Mouse (Mus musculus) limb, embryonic 15.5 days (tissue): ENCODE results near the gene Scn4a. TPM values are rescaled to one million over a fixed set of nuclear protein-coding genes. Genes with fewer than 3 reads are reported as not detected.
"Not testable (repeated sequence)": the region's sequence is repeated elsewhere in the genome, so short reads cannot be mapped to it uniquely, and the experiment has no call there.

Source experiments
- ATAC-seq: fragments of 200-750 bp; cut with Nextera tagmentation; 2 replicates; pipeline ENCODE4 v1.8.0; 2017; ENCODE audit warnings: low read depth, moderate TSS enrichment; ENCODE audit not compliant: insufficient number of reproducible peaks, low FRiP score, low TSS enrichment
- H3K27ac ChIP-seq: fragments of 300-500 bp; sonication (generic); 2 replicates; pipeline ENCODE4 v1.5.1; 2015; ENCODE audit warnings: moderate library complexity, mild to moderate bottlenecking, inconsistent platforms
- H3K27me3 ChIP-seq: fragments of 300-500 bp; sonication (generic); 2 replicates; pipeline ENCODE4 v1.6.1; 2015; ENCODE audit warnings: inconsistent platforms
- H3K36me3 ChIP-seq: fragments of 300-500 bp; sonication (generic); 2 replicates; pipeline ENCODE4 v1.6.1; 2015; ENCODE audit warnings: inconsistent platforms
- H3K4me1 ChIP-seq: fragments of 300-500 bp; sonication (generic); 2 replicates; pipeline ENCODE4 v1.6.1; 2015; ENCODE audit warnings: inconsistent platforms
- H3K4me2 ChIP-seq: fragments of 300-500 bp; sonication (generic); 2 replicates; pipeline ENCODE4 v1.6.1; 2015; ENCODE audit warnings: mild to moderate bottlenecking, inconsistent platforms
- H3K4me3 ChIP-seq: fragments of 300-500 bp; sonication (generic); 2 replicates; pipeline ENCODE4 v1.5.1; 2015; ENCODE audit warnings: mild to moderate bottlenecking, inconsistent platforms
- H3K9ac ChIP-seq: fragments of 300-500 bp; sonication (generic); 2 replicates; pipeline ENCODE4 v1.6.1; 2015; ENCODE audit warnings: inconsistent platforms
- H3K9me3 ChIP-seq: fragments of 300-500 bp; sonication (generic); 2 replicates; pipeline ENCODE4 v1.6.1; 2016; ENCODE audit warnings: inconsistent platforms
- WGBS: fragments of 180-500 bp; shearing (Covaris S2); methylation state at CpG from one replicate; pipeline ENCODE4 v1.1.7; 2015; 5-methylcytosine and 5-hydroxymethylcytosine counted together
- polyA plus RNA-seq: library from polyadenylated mRNA; unstranded; fragments of >200 nt; fragmentation: Nextera tagmentation; extraction: Ambion mirVana; gene quantifications from 2 replicates; pipeline ENCODE4 v1.2.1, GENCODE M21; 2015

Gene Scn4a
- polyA plus RNA-seq, 1 experiment from 2014 or later, result 0.46 TPM

DNA sequence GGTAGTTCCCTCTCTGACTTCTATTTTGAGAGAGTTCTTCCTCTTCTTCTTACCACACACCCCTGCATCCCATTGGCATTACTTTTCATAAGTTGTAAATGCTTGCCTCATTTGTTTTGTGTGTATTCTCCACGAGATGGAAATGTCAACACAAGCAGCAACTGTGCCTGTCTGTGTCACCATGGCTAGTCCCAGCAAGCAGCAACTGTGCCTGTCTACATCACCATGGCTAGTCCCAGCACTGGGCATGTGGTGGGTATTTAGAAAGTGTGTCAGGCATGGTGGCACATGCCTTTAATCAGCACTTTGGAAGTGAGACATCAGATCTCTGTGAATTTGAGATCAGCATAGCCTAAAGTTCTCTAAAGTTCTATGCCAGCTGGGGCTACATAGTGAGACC is 1.1 kb upstream of the Scn4a start:
- Histone ChIP-seq H3K4me2 (no peak overlapping the region), H3K4me3 (no peak overlapping the region), H3K9me3 (no peaks in the 10 kb centered on the region), H3K4me1 (no peaks in the 10 kb centered on the region), H3K36me3 (no peaks in the 10 kb centered on the region), H3K9ac (no peak overlapping the region), H3K27me3 (no peaks in the 10 kb centered on the region), H3K27ac (no peak overlapping the region)
- WGBS, result 35% methylated on average over 1 of the region's 1 CpGs
- ATAC-seq, result no peak

DNA sequence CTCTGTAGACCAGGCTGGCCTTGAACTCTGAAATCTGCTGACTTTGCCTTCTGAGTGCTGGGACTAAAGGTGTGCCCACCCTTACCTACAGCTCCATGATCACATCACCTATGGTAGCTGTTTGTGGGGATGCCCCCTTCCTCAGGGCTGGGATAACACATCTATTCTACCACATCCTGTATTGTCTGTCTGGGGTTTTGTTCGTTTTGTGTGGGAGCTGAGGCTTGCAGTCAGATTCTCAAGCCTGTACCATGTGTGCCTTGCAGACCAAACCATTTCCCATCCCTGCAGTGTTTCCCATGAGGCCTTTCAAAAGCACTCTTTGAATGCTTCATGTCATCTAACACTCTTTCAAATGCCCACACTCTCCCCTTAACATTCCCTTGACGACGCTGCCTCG is 1.1 kb downstream of the Scn4a start:
- Histone ChIP-seq H3K36me3 (no peaks in the 10 kb centered on the region), H3K27me3 (no peaks in the 10 kb centered on the region), H3K4me2 (no peak overlapping the region), H3K4me1 (no peaks in the 10 kb centered on the region), H3K27ac (no peak overlapping the region), H3K4me3 (no peak overlapping the region), H3K9me3 (no peaks in the 10 kb centered on the region), H3K9ac (no peak overlapping the region)
- 53% methylated on average over 4 of the region's 4 CpGs for WGBS
- ATAC-seq, result no peak

DNA sequence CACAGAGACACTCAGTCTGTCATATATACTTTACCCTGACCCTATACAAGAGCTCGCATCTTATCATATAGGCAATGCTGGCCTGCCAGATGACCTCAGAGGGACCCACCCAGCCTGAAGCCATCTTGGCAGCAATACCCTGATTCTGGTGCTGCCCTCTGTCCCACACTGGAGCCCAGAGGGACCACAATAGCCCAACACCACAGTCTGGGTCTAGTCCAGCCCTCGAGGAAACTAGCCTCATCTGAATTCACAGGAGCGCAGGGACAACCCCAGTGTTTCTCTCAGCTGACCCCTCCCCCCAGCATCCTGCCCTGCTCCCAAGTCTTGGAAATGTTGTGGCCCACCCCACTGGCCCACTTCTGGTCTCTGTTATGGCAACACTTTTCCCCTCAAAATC is 1.8 kb downstream of the Scn4a start:
- Histone ChIP-seq H3K9ac (no peak overlapping the region), H3K27ac (no peak overlapping the region), H3K9me3 (no peaks in the 10 kb centered on the region), H3K4me1 (no peaks in the 10 kb centered on the region), H3K27me3 (no peaks in the 10 kb centered on the region), H3K4me3 (no peak overlapping the region), H3K4me2 (no peak overlapping the region), H3K36me3 (no peaks in the 10 kb centered on the region)
- no peak for ATAC-seq
- WGBS, result 60% methylated on average over 3 of the region's 3 CpGs

GRCm38 (mm10) chr11:106350853-106351252 is 2.2 kb downstream of the Scn4a start:
- no peak overlapping the region for H3K27ac ChIP-seq
- ATAC-seq, result no peak
- no peaks in the 10 kb centered on the region for H3K27me3 ChIP-seq
- 47% methylated on average over 5 of the region's 5 CpGs for WGBS
- H3K4me1 ChIP-seq, result no peaks in the 10 kb centered on the region
- no peaks in the 10 kb centered on the region for H3K9me3 ChIP-seq
- H3K4me3 ChIP-seq, result no peak overlapping the region
- H3K36me3 ChIP-seq, result no peaks in the 10 kb centered on the region
- no peak overlapping the region for H3K4me2 ChIP-seq
- no peak overlapping the region for H3K9ac ChIP-seq

DNA sequence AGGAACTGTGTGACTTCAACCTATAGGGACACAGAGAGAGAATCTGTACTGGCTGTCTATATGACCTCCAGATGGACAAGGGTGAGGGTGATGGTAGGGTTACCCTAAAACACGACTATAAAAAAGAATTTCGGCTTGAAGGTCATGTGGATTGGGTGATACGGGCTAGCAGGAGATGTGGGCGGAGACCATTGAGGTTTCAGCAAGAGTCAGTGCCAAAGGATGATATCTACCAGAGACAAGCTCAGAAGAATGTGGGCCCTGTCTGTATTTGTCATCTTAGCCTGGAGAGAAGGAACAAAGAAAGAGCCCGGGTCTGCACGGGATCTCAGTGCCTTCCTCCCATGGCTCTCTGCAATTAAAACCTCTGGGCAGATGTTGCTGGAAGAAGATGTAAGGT is 3.3 kb downstream of the Scn4a start:
- Histone ChIP-seq H3K36me3 (no peaks in the 10 kb centered on the region), H3K4me3 (no peak overlapping the region), H3K27ac (no peak overlapping the region), H3K4me1 (no peaks in the 10 kb centered on the region), H3K9ac (no peak overlapping the region), H3K9me3 (no peaks in the 10 kb centered on the region), H3K27me3 (no peaks in the 10 kb centered on the region), H3K4me2 (no peak overlapping the region)
- WGBS, result 78% methylated on average over 6 of the region's 6 CpGs
- ATAC-seq, result no peak

DNA sequence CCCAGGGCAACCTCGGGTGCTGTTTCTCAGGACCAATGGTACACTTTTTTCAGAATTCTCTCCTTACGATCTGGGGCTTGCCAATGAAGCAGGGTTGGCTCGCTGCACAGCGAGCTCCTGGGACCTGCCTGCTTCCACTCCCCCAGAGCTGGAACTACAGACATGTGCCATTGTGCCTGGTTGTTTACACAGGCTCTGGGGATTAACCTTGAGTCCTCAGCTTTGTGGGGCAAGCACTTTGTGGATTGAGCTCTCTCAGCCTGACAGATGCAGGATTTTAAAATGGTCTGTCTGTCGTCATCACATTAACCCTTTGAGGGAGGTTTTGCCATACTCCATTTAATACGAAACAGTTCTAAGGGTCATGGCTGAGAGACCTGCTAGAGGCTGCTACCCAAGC is 8.2 kb downstream of the Scn4a start:
- 41% methylated on average over 6 of the region's 6 CpGs for WGBS
- H3K36me3 ChIP-seq, result no peaks in the 10 kb centered on the region
- H3K4me1 ChIP-seq, result no peaks in the 10 kb centered on the region
- ATAC-seq, result no peak
- H3K4me2 ChIP-seq, result no peak overlapping the region
- no peak overlapping the region for H3K27ac ChIP-seq
- no peak overlapping the region for H3K9ac ChIP-seq
- no peaks in the 10 kb centered on the region for H3K27me3 ChIP-seq
- no peak overlapping the region for H3K4me3 ChIP-seq
- no peaks in the 10 kb centered on the region for H3K9me3 ChIP-seq

GRCm38 (mm10) chr11:106340990-106341520 is 12.0 kb downstream of the Scn4a start:
- 70% methylated on average over 9 of the region's 9 CpGs for WGBS
- ATAC-seq, result no peak

DNA sequence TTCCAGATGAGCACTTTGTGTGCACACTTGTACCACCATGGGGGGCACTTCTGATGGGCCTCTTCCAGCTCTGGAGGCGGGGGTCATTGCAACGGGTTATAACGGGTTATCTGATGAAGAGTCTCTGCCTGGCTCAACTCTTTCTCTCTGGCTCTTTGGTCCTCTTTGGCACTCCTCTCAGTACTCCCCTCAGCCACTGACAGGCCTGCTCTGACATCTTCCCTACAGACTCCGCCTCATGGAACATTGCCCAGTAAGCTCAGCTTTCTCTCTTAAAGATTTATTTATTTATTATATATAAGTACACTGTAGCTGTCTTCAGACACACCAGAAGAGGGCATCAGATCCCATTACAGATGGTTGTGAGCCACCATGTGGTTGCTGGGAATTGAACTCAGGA is 13.8 kb downstream of the Scn4a start:
- H3K9ac ChIP-seq, H3K9me3 ChIP-seq, H3K4me1 ChIP-seq, H3K27ac ChIP-seq, H3K4me3 ChIP-seq, H3K27me3 ChIP-seq, H3K4me2 ChIP-seq, ATAC-seq, H3K36me3 ChIP-seq: not testable (repeated sequence)
- 81% methylated on average over 4 of the region's 4 CpGs for WGBS

More at GRCm38 (mm10) chr11:106340990-106341520, 12.0 kb downstream of the Scn4a start:
- no peaks in the 10 kb centered on the region for H3K27me3 ChIP-seq
- no peak overlapping the region for H3K4me3 ChIP-seq
- no peak overlapping the region for H3K27ac ChIP-seq
- H3K9me3 ChIP-seq, result no peaks in the 10 kb centered on the region
- H3K36me3 ChIP-seq, result no peaks in the 10 kb centered on the region
- H3K4me2 ChIP-seq, result no peak overlapping the region
- no peak overlapping the region for H3K9ac ChIP-seq
- H3K4me1 ChIP-seq, result no peaks in the 10 kb centered on the region

GRCm38 (mm10) chr11:106338870-106339269 is 14.2 kb downstream of the Scn4a start:
- H3K4me1 ChIP-seq, result no peaks in the 10 kb centered on the region
- H3K27ac ChIP-seq, result no peak overlapping the region
- H3K9ac ChIP-seq, result no peak overlapping the region
- H3K4me2 ChIP-seq, result no peak overlapping the region
- H3K4me3 ChIP-seq, result no peak overlapping the region
- no peaks in the 10 kb centered on the region for H3K27me3 ChIP-seq
- no peaks in the 10 kb centered on the region for H3K36me3 ChIP-seq
- 65% methylated on average over 7 of the region's 7 CpGs for WGBS
- no peaks in the 10 kb centered on the region for H3K9me3 ChIP-seq
- ATAC-seq, result no peak

GRCm38 (mm10) chr11:106338029-106338428 is 15.1 kb downstream of the Scn4a start:
- Histone ChIP-seq H3K36me3 (no peaks in the 10 kb centered on the region), H3K9me3 (no peaks in the 10 kb centered on the region), H3K27me3 (no peaks in the 10 kb centered on the region), H3K4me3 (no peak overlapping the region), H3K9ac (no peak overlapping the region), H3K4me2 (no peak overlapping the region), H3K27ac (no peak overlapping the region), H3K4me1 (no peaks in the 10 kb centered on the region)
- 71% methylated on average over 5 of the region's 5 CpGs for WGBS
- ATAC-seq, result no peak

GRCm38 (mm10) chr11:106334066-106334465 is 19.0 kb downstream of the Scn4a start:
- H3K9ac ChIP-seq, result no peak overlapping the region
- no peaks in the 10 kb centered on the region for H3K27me3 ChIP-seq
- no peak for ATAC-seq
- no peak overlapping the region for H3K27ac ChIP-seq
- H3K4me1 ChIP-seq, result 0 out of 2 replicates have a peak, but pooled peaks cover 3% of the 10 kb centered on the region
- no peaks in the 10 kb centered on the region for H3K36me3 ChIP-seq
- WGBS, result 7% methylated on average over 2 of the region's 2 CpGs
- no peaks in the 10 kb centered on the region for H3K9me3 ChIP-seq
- no peak overlapping the region for H3K4me2 ChIP-seq
- no peak overlapping the region for H3K4me3 ChIP-seq

DNA sequence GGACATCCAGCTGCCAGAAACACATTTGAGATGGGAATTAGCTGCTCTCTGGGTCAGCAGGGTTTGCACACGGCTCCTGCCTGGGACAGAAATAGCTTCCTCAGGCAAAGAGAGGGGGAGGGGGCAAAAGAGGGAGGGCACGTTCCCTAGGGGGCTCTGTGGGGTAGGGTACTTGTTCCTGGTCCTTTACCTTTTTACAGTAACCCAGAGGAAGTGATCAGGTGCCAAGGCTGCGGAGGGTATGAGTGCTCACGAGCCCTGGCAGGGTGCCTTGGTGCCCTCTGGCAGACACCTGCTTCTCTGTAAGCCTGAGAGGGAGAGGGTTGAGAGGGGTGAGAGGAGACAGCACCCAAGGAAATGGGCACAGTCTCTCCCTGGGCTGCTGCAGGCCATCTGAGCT is 20.6 kb downstream of the Scn4a start:
- WGBS, result 37% methylated on average over 4 of the region's 4 CpGs
- H3K36me3 ChIP-seq, result no peaks in the 10 kb centered on the region
- H3K27ac ChIP-seq, result no peak overlapping the region
- no peaks in the 10 kb centered on the region for H3K27me3 ChIP-seq
- H3K4me3 ChIP-seq, result no peak overlapping the region
- H3K4me1 ChIP-seq, result peaks cover 17% of the 10 kb centered on the region; the same call in 1 of the 2 replicates
- ATAC-seq, result no peak
- no peak overlapping the region for H3K9ac ChIP-seq
- no peak overlapping the region for H3K4me2 ChIP-seq
- no peaks in the 10 kb centered on the region for H3K9me3 ChIP-seq

DNA sequence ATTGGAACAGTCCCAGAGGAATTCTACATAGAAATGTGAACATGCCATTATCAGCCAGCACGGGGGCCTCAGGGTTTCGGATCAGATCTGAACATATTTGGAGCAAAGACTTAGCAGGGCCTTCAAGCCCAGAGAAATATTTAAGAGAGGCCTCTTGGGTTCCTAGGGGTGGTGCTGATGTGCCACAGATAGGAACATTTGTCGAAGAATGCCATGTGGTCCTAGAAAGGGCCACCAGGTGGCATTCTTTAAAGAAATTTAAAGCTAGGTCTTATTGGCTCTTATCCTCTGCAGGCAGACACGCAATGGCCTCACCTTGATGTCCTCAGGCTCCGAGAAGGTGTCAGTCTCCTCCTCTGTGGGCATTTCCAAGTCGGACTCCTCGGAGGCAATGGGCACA is 23.4 kb downstream of the Scn4a start:
- WGBS, result 62% methylated on average over 7 of the region's 7 CpGs
- Histone ChIP-seq H3K27ac (no peak overlapping the region), H3K9ac (no peak overlapping the region), H3K9me3 (no peaks in the 10 kb centered on the region), H3K27me3 (no peaks in the 10 kb centered on the region), H3K36me3 (no peaks in the 10 kb centered on the region), H3K4me3 (no peak overlapping the region), H3K4me1 (peaks cover 17% of the 10 kb centered on the region; the same call in 1 of the 2 replicates), H3K4me2 (no peak overlapping the region)
- no peak for ATAC-seq
